Mouse (Mus musculus): ENCODE measurements around the gene Bmx. TPM values are rescaled to one million over a fixed set of nuclear protein-coding genes. Genes with fewer than 3 reads are reported as not detected.

Bmx gene
- 7.2 and 9.1 TPM in 2 replicates for polyA plus RNA-seq (2014; fragmentation: Nextera tagmentation; extraction: Ambion mirVana)

- H3K9me3 ChIP-seq (ENCODE audit: control insufficient read depth, low read length), result no peaks in the 10 kb centered on the region
- no peaks in the 10 kb centered on the region for H3K4me1 ChIP-seq (ENCODE audit: control insufficient read depth in 2 of 2, insufficient read depth in 2 of 2, low read length in 2 of 2)
- peak within 1 kb of the TSS; percentile 41; the same call in 1 of the 2 replicates for H3K9ac ChIP-seq (ENCODE audit: low read length)
- H3K36me3 ChIP-seq (ENCODE audit: control insufficient read depth, insufficient read depth, low read length), result no peaks in the 10 kb centered on the region
- 40% methylated on average over 8 of the region's 8 CpGs for WGBS
- H3K27me3 ChIP-seq (ENCODE audit: control insufficient read depth, insufficient read depth, low read length), result no peaks in the 10 kb centered on the region
- peak within 1 kb of the TSS; percentile 47 for H3K4me2 ChIP-seq (ENCODE audit: low read length)
- H3K4me3 ChIP-seq (ENCODE audit: control insufficient read depth in 1 of 2, insufficient read depth in 1 of 2, low read depth in 1 of 2, low read length in 2 of 2), result peak within 1 kb of the TSS; percentile 18 to 23; a peak in 3 of 4 replicates
- ATAC-seq (ENCODE audit: insufficient number of reproducible peaks, insufficient read depth, low FRiP score, low read depth), result peak; percentile 50; the same call in 1 of the 2 replicates
- H3K27ac ChIP-seq (replicated peaks in 1 of 2; ENCODE audit: control insufficient read depth in 1 of 2, insufficient read depth in 1 of 2, low read depth in 2 of 2, low read length in 2 of 2), result peak within 1 kb of the TSS; percentile 78 to 81
Measured at GRCm38 (mm10) chrX:164258057-164258456, at the start of gene Bmx. Bmx (minus strand) TSS chrX:164258193.

DNA sequence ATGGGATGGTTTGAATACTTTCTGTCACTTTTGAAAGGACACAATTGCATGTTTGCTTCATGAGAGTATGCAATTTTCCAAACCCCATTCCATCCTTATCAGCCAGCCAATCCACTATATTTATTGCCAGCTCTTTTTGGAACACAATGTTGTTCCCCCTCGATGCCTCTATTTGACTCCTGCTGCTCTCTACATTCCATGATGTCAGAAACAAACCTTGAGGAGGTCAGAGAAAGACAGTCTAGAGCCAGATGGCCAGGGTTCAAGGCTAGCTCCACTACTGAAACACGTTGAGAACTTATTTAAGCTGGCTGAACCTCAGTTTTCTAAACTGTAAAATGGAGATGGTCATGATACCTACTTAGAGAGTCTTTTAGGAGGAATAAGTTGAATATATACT is 48.3 kb upstream of the Bmx start:
- Histone ChIP-seq H3K4me2 (ENCODE audit: low read length) (no peak overlapping the region), H3K36me3 (ENCODE audit: control insufficient read depth, insufficient read depth, low read length) (no peaks in the 10 kb centered on the region), H3K27me3 (ENCODE audit: control insufficient read depth, insufficient read depth, low read length) (no peaks in the 10 kb centered on the region), H3K4me1 (ENCODE audit: control insufficient read depth in 2 of 2, insufficient read depth in 2 of 2, low read length in 2 of 2) (no peaks in the 10 kb centered on the region), H3K4me3 (ENCODE audit: control insufficient read depth in 1 of 2, insufficient read depth in 1 of 2, low read depth in 1 of 2, low read length in 2 of 2) (no peak overlapping the region), H3K9me3 (ENCODE audit: control insufficient read depth, low read length) (no peaks in the 10 kb centered on the region), H3K27ac (replicated peaks in 1 of 2; ENCODE audit: control insufficient read depth in 1 of 2, insufficient read depth in 1 of 2, low read depth in 2 of 2, low read length in 2 of 2) (no peak overlapping the region), H3K9ac (ENCODE audit: low read length) (no peak overlapping the region)
- WGBS, result 61% methylated on average over 2 of the region's 2 CpGs
- no peak for ATAC-seq (ENCODE audit: insufficient number of reproducible peaks, insufficient read depth, low FRiP score, low read depth)

- H3K27me3 ChIP-seq (ENCODE audit: control insufficient read depth, insufficient read depth, low read length), result no peaks in the 10 kb centered on the region
- no peak overlapping the region for H3K27ac ChIP-seq (replicated peaks in 1 of 2; ENCODE audit: control insufficient read depth in 1 of 2, insufficient read depth in 1 of 2, low read depth in 2 of 2, low read length in 2 of 2)
- no peaks in the 10 kb centered on the region for H3K9me3 ChIP-seq (ENCODE audit: control insufficient read depth, low read length)
- 58% methylated on average over 5 of the region's 5 CpGs for WGBS
- H3K4me2 ChIP-seq (ENCODE audit: low read length), result no peak overlapping the region
- ATAC-seq (ENCODE audit: insufficient number of reproducible peaks, insufficient read depth, low FRiP score, low read depth), result no peak
- no peak overlapping the region for H3K9ac ChIP-seq (ENCODE audit: low read length)
- H3K4me3 ChIP-seq (ENCODE audit: control insufficient read depth in 1 of 2, insufficient read depth in 1 of 2, low read depth in 1 of 2, low read length in 2 of 2), result no peak overlapping the region
- H3K4me1 ChIP-seq (ENCODE audit: control insufficient read depth in 2 of 2, insufficient read depth in 2 of 2, low read length in 2 of 2), result no peaks in the 10 kb centered on the region
- no peaks in the 10 kb centered on the region for H3K36me3 ChIP-seq (ENCODE audit: control insufficient read depth, insufficient read depth, low read length)
Measured at GRCm38 (mm10) chrX:164291147-164291546, 33.2 kb upstream of the Bmx start.

- Histone ChIP-seq H3K9ac (ENCODE audit: low read length) (no peak overlapping the region), H3K36me3 (ENCODE audit: control insufficient read depth, insufficient read depth, low read length) (no peaks in the 10 kb centered on the region), H3K9me3 (ENCODE audit: control insufficient read depth, low read length) (no peaks in the 10 kb centered on the region), H3K4me1 (ENCODE audit: control insufficient read depth in 2 of 2, insufficient read depth in 2 of 2, low read length in 2 of 2) (no peaks in the 10 kb centered on the region), H3K4me3 (ENCODE audit: control insufficient read depth in 1 of 2, insufficient read depth in 1 of 2, low read depth in 1 of 2, low read length in 2 of 2) (no peak overlapping the region), H3K27ac (replicated peaks in 1 of 2; ENCODE audit: control insufficient read depth in 1 of 2, insufficient read depth in 1 of 2, low read depth in 2 of 2, low read length in 2 of 2) (no peak overlapping the region), H3K4me2 (ENCODE audit: low read length) (no peak overlapping the region), H3K27me3 (ENCODE audit: control insufficient read depth, insufficient read depth, low read length) (no peaks in the 10 kb centered on the region)
- no peak for ATAC-seq (ENCODE audit: insufficient number of reproducible peaks, insufficient read depth, low FRiP score, low read depth)
- 58% methylated on average over 3 of the region's 3 CpGs for WGBS
Measured at GRCm38 (mm10) chrX:164287077-164287476, 29.1 kb upstream of the Bmx start.

DNA sequence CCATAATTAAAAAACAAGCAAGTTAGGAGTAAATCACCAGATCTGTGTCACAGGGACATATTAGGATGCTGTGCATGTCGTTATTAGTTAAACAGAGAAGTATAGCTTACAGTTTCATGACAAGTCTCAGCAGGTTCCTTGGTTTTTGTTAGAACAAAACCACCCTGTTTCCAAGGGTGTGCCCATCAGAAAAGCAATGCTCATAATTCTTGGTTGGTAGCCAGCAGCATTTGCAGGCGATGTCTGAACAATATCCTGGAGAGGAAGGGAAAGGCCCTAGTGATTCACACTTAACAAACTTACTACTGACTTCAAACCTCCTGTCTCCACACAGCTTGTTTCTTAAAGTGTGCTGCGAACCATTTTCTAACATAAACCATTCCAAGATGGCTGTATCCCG is 25.8 kb upstream of the Bmx start:
- Histone ChIP-seq H3K27me3 (ENCODE audit: control insufficient read depth, insufficient read depth, low read length) (no peaks in the 10 kb centered on the region), H3K9ac (ENCODE audit: low read length) (no peak overlapping the region), H3K4me1 (ENCODE audit: control insufficient read depth in 2 of 2, insufficient read depth in 2 of 2, low read length in 2 of 2) (no peaks in the 10 kb centered on the region), H3K27ac (replicated peaks in 1 of 2; ENCODE audit: control insufficient read depth in 1 of 2, insufficient read depth in 1 of 2, low read depth in 2 of 2, low read length in 2 of 2) (no peak overlapping the region), H3K36me3 (ENCODE audit: control insufficient read depth, insufficient read depth, low read length) (no peaks in the 10 kb centered on the region), H3K4me2 (ENCODE audit: low read length) (no peak overlapping the region), H3K9me3 (ENCODE audit: control insufficient read depth, low read length) (no peaks in the 10 kb centered on the region), H3K4me3 (ENCODE audit: control insufficient read depth in 1 of 2, insufficient read depth in 1 of 2, low read depth in 1 of 2, low read length in 2 of 2) (no peak overlapping the region)
- no peak for ATAC-seq (ENCODE audit: insufficient number of reproducible peaks, insufficient read depth, low FRiP score, low read depth)
- 77% methylated on average over 4 of the region's 4 CpGs for WGBS

- no peak for ATAC-seq (ENCODE audit: insufficient number of reproducible peaks, insufficient read depth, low FRiP score, low read depth)
- Histone ChIP-seq H3K4me2 (ENCODE audit: low read length) (no peak overlapping the region), H3K9me3 (ENCODE audit: control insufficient read depth, low read length) (no peaks in the 10 kb centered on the region), H3K27ac (replicated peaks in 1 of 2; ENCODE audit: control insufficient read depth in 1 of 2, insufficient read depth in 1 of 2, low read depth in 2 of 2, low read length in 2 of 2) (no peak overlapping the region), H3K4me3 (ENCODE audit: control insufficient read depth in 1 of 2, insufficient read depth in 1 of 2, low read depth in 1 of 2, low read length in 2 of 2) (no peak overlapping the region), H3K36me3 (ENCODE audit: control insufficient read depth, insufficient read depth, low read length) (no peaks in the 10 kb centered on the region), H3K27me3 (ENCODE audit: control insufficient read depth, insufficient read depth, low read length) (no peaks in the 10 kb centered on the region), H3K9ac (ENCODE audit: low read length) (no peak overlapping the region), H3K4me1 (ENCODE audit: control insufficient read depth in 2 of 2, insufficient read depth in 2 of 2, low read length in 2 of 2) (no peaks in the 10 kb centered on the region)
- WGBS, result 61% methylated on average over 7 of the region's 7 CpGs
Measured at GRCm38 (mm10) chrX:164280918-164281647, 23.1 kb upstream of the Bmx start.

GRCm38 (mm10) chrX:164275536-164275935 is 17.5 kb upstream of the Bmx start:
- no peaks in the 10 kb centered on the region for H3K4me1 ChIP-seq (ENCODE audit: control insufficient read depth in 2 of 2, insufficient read depth in 2 of 2, low read length in 2 of 2)
- H3K27me3 ChIP-seq (ENCODE audit: control insufficient read depth, insufficient read depth, low read length), result no peaks in the 10 kb centered on the region
- ATAC-seq (ENCODE audit: insufficient number of reproducible peaks, insufficient read depth, low FRiP score, low read depth), result no peak
- no peak overlapping the region for H3K4me2 ChIP-seq (ENCODE audit: low read length)
- H3K4me3 ChIP-seq (ENCODE audit: control insufficient read depth in 1 of 2, insufficient read depth in 1 of 2, low read depth in 1 of 2, low read length in 2 of 2), result no peak overlapping the region
- H3K27ac ChIP-seq (replicated peaks in 1 of 2; ENCODE audit: control insufficient read depth in 1 of 2, insufficient read depth in 1 of 2, low read depth in 2 of 2, low read length in 2 of 2), result no peak overlapping the region
- 34% methylated on average over 3 of the region's 3 CpGs for WGBS
- H3K9me3 ChIP-seq (ENCODE audit: control insufficient read depth, low read length), result no peaks in the 10 kb centered on the region
- H3K36me3 ChIP-seq (ENCODE audit: control insufficient read depth, insufficient read depth, low read length), result no peaks in the 10 kb centered on the region
- H3K9ac ChIP-seq (ENCODE audit: low read length), result no peak overlapping the region

- Histone ChIP-seq H3K36me3 (ENCODE audit: control insufficient read depth, insufficient read depth, low read length) (no peaks in the 10 kb centered on the region), H3K9ac (ENCODE audit: low read length) (no peak overlapping the region), H3K27me3 (ENCODE audit: control insufficient read depth, insufficient read depth, low read length) (no peaks in the 10 kb centered on the region), H3K27ac (replicated peaks in 1 of 2; ENCODE audit: control insufficient read depth in 1 of 2, insufficient read depth in 1 of 2, low read depth in 2 of 2, low read length in 2 of 2) (no peak overlapping the region), H3K4me3 (ENCODE audit: control insufficient read depth in 1 of 2, insufficient read depth in 1 of 2, low read depth in 1 of 2, low read length in 2 of 2) (no peak overlapping the region), H3K4me2 (ENCODE audit: low read length) (no peak overlapping the region), H3K9me3 (ENCODE audit: control insufficient read depth, low read length) (no peaks in the 10 kb centered on the region), H3K4me1 (ENCODE audit: control insufficient read depth in 2 of 2, insufficient read depth in 2 of 2, low read length in 2 of 2) (no peaks in the 10 kb centered on the region)
- no peak for ATAC-seq (ENCODE audit: insufficient number of reproducible peaks, insufficient read depth, low FRiP score, low read depth)
- WGBS, result 82% methylated on average over 3 of the region's 3 CpGs
Measured at GRCm38 (mm10) chrX:164270603-164271002, 12.6 kb upstream of the Bmx start.

Measured in heart, embryonic 14.5 days (tissue).